Mouse (Mus musculus): ENCODE measurements around the gene 5730596B20Rik.

5730596B20Rik gene

DNA sequence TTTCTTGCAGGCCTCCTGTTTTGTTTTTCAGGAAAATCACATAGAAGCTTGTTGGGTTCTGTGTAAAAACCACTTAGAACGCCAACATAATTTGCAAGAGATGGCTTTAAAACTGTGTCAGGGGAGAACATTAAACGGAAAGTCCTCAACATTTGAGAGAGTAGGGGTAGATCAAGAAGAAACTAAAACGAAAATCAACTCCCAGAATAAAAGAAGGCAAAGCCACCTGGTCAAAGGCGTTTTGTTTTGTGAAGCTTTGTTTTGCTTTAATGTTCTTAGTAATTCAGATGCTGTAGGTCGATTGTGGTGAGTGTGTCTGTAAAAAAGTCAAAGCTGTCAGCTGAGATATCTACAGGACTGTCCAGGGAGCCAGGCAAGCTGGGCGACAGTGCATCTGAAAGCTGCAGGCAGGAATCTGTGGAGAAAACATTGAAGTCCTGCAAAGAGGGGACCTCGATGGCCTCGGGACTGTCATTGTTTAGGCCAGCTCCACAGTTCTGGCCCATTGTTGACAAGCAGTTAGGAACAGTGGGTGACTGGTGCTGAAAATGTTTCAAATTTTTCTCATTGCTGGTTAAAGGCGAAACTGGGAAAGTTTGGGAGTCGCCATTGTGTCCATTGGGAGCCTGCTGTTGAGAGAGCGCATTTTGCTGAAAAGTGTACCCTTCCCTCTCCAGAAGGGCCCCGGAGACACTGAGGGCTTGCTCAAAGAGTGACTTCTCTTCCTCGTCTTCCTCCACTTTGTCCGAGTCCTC, 14.5 kb upstream of the 5730596B20Rik start:
- DNase-seq (ENCODE audit: low spot score) = no peak

GRCm38 (mm10) chr6:52163366-52164031, 13.8 kb upstream of the 5730596B20Rik start:
- no peak for DNase-seq (ENCODE audit: low spot score)

DNA sequence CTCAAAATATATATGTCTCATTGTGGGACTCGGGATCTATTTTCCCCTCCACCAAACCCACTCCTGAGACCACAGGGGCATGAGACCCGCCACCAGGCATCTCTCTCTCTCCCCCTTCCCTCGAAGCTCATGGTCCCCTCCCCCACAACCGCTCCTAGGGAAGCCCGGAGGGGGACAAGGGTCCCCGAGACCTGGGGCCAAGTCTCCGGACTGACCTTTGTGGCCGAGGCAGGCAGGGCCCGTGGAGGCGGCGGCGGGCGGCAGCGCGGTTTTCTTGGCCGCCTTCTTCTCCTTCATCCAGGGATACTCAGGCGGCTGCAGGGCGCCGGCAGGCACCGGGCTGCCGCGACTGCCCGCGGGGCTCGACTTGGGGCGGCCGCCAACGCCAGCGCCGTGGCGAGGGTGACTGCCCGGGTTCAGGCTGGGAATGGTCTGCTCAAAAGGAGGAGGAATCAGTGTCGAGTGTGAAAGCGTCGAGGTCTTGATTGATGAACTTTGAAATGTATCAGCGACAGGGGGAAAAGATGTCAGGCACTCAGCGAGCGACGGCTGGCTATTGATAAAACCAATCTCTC, 13.2 kb upstream of the 5730596B20Rik start:
- DNase-seq (ENCODE audit: low spot score) = no peak

DNA sequence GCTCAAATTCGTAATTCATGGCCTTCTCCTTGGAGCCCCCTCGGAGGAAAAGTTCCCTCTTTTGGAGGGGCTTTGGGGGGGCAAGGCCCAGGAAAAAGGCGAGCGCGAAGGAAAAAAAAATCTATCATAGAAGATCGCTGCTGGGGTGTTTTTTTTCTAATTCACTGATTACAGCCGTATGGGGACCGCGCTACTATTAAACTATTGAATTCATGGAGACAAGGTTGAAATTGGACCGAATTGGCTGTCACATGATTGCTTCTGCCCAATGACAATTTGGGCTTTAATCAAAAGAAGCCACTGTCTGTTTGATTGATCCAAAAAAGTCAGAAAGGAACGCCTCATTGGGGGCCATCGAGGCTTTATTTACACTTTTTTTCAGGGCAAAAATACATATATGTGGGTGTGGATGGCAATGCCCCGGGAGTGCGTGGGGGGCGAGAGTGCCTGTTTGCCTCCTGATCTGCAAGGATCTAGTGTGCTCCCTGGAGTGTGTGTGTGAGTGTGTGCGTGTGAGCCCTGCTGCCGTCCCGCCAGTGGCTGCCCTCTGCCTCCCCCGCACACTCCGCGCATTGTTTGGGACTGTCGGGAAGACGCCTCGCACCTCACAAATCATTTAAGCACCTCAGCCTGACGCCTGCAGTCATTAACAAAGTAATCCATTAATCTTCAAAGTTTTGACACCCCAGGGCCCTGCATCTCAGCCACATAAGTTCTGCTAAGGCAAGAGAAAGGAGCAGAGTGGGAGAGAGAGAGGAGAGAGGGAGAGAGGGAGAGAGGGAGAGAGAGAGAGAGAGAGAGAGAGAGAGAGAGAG, 12.5 kb upstream of the 5730596B20Rik start, which contains the start of gene Hoxa2:
TSS of gene Hoxa2 (minus strand) at position 206 of the 815 bp plus-strand sequence.
- DNase-seq (ENCODE audit: low spot score) = no peak

- no peak for DNase-seq (ENCODE audit: low spot score)
These were observed 11.6 kb upstream of the 5730596B20Rik start for GRCm38 (mm10) chr6:52165441-52166370.

DNA sequence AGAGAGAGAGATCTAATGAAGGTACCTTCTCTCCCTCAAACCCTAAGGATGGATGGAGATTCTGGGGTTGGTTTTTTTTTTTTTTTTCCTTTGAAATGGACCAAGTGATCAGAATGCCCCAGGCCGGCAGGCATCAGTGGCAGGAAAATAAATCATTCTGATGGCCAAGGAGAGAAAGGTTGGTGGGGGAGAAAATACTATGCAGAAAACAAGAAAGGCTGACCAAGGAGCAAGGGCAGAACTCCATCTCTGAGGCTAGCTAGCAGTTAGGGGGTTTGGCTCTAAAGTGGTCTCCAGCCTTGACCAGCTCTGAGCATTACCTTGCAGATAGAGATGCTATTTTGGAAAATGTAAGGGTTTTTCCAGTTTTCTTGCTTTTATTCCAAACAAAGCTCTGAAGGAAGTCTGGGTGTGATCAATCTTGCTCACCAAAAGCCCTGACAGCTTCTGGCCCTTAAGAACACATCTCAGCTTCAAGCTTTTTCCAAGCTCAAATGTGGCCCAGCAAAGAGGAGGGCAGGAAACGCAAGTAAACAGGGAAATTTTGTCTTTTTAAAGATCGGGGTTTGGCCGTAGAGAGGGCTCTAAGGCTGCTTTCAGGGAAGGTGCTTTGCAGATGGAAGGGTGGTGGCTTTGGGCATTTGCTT, 10.7 kb upstream of the 5730596B20Rik start:
- no peak for DNase-seq (ENCODE audit: low spot score)

DNA sequence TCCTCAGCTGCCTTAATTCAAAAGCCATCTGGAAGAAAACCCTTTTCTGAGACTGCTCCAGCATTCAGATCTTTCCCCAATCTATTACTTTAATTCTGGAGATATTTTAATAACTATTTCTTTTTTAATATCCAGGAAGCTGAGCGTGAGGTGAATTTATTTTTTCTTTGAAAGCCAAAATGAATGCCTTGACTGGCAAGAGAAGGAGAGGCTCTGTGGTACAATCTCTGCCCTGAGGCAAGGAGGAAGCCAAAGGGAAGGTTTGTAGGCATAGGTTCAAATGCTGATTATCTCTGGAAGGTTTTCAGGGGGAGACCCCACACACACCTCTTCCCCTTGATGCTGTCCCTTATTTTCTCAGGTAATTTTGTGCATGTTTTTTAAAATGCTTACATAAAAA, 10.1 kb upstream of the 5730596B20Rik start:
- no peak for DNase-seq (ENCODE audit: low spot score)

DNA sequence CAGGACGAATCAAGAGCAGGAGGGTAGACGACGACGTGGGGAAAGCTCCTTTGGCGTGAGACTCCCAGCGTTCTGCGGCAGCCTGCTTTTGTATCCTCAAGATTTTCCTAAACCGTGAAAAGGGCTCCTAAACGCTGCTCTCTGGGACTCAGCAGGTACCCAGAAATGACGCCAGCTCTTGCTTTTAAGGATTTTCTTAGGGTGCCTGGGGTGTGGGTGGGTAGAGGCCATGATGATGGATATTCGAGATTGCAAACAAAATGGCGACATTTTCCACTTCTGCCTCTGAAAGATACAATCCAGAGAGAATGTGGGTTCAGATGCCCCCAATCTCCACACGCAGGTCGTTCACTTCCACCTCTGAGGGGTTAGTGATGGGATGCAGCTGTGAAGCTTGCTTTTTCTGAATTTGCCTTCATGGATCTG, 9.5 kb upstream of the 5730596B20Rik start:
- no peak for DNase-seq (ENCODE audit: low spot score)

DNA sequence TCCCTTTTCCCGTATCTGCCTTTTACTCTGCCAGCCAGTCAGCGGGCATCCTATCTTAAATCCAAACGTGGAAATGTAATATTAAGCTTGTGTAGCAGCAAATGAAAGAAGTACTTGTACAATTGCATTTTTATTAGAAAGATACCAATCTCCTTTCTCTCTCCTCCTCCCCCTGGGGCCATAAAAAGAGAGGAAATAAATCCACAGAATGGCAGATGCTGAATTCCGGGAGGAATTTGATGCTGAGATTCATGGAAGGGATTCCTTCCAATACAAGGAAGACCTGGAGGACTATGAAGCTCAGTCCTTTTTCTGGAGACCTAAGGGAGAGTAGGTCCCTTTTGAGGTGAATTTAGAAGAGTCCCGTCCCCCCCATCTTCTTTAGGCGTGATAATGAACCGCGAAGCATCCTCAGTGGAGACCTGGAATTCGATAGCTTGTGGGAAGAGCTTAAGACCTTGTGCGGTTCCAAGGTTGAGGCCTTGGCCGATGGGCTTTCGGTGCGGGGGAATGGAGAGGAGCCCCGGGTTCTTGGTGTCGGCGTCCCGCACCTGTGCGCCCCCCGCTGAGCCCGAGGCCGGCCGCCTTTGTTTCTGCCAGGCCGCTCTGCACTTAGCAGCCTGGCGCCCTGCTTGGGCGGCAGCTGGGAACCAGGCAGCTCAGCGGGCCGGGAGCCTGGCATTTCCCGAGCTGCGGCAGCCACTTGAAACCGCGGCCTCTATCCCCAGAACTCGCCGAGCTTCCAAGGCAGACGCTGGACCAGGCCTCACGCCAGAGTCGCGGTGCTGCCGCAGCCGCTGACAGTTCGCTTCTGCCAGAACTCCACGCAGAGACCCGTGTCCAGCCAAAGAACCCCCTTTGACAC, 8.9 kb upstream of the 5730596B20Rik start:
- no peak for DNase-seq (ENCODE audit: low spot score)

DNA sequence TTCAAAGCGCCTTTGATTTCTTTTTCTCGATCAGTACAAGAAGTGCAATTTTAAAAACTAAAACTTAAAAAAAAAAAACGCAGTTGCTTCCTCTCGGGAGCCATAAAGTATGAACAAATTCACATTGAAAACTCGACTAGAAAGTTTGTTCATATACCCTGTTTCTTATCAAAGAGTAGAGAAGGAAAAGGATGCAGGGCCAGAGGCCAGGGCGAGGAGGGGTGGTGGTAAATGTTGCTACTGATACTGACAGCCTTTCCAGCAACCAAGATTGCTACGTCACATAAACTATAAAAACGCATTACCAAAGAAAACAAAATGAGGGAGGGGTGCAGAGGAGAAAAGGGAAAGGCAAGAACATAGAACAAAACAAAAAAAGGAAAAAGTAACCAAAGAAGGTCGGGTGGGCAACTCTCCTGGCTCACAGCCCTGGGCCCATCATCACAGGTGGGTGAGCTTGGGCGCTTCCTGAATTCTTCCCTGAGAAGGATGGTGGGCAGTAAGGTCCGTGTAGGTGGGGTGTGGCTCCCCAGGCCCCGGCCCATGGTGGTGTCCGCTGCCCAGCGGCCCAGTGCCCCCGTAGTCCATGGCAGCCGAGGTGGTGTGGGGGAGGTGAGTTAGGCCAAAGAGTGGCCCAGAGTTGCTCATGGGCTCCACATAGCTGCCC, 7.7 kb upstream of the 5730596B20Rik start:
- DNase-seq (ENCODE audit: low spot score) = no peak

- no peak for DNase-seq (ENCODE audit: low spot score)
These were observed 7.0 kb upstream of the 5730596B20Rik start for GRCm38 (mm10) chr6:52170166-52170897.

DNA sequence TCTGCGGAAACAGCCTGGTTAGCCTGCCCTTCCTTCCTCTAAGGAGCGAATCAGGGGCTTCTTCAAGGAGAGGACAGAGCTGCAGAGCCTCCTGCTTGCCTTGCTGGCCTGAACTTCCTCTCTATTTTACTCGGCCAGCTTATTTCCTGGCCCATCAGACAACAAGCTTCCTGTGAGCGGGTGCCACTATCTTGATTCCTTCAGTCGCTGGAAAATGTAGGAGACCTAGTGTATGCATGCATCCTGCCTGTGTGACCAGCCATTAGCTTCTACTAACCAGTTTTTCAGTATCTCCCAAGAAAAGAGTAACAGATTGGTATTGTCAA, 6.4 kb upstream of the 5730596B20Rik start:
- no peak for DNase-seq (ENCODE audit: low spot score)

- DNase-seq (ENCODE audit: low spot score) = no peak
These were observed 6.0 kb upstream of the 5730596B20Rik start for GRCm38 (mm10) chr6:52171331-52171730.

DNA sequence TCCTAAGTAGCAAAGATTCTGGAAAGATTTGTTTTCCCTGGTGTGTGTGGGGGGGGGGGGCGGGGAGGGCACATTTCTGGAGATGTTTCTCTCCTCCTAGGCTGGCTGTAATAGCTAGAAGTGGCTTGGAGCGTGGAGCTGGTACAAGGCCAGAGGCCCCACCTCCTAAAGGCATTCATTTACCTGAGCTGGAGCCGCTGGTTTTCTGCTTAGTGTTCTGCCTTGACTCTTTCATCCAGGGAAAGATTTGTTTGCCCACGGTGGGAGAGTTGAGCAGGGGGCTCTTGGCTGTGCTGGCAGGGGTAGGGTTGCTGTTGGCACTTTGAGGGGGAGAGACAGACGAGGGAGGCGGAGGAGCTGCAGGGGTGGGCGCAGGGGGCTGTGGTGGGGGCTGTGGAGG, 5.4 kb upstream of the 5730596B20Rik start:
- no peak for DNase-seq (ENCODE audit: low spot score)

DNA sequence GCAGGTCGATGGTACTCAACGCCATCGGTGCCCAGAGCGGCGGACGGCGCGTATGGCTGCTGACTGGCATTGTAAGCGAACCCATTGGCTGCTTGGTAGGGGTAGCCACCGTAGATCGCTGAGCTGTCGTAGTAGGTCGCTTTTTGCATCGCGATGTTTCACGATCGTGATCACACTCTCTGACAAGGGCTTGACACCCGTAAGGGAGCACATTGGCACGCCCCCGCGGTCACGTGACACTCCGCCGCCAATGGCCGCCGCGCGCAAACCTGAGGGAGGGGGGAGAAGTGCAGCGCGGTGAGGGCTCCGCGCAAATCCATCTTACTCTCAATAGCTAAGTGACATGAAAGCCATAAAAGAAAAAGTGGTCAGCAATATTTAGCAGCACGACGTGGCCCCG, 4.8 kb upstream of the 5730596B20Rik start:
- DNase-seq (ENCODE audit: low spot score) = peak; percentile 83

DNA sequence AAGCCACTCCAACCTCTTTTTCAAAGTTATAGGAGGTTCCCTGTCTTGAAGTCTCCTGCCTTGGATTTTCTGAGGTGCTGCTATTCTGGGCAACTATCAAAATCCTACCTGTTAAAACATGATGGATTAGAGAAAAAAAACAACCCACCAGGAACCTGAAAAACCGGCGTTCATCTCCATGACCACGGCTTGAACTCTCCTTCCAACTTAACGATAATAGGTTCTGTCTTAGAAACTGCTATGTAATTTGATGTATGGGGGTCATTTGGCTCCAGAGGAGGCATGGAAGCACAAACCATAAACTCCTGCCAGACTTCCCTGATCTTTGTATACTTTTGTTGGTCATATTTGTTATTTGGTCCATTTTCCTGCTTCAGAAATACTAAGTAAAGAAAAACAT, 3.6 kb upstream of the 5730596B20Rik start:
- DNase-seq (ENCODE audit: low spot score) = no peak

DNA sequence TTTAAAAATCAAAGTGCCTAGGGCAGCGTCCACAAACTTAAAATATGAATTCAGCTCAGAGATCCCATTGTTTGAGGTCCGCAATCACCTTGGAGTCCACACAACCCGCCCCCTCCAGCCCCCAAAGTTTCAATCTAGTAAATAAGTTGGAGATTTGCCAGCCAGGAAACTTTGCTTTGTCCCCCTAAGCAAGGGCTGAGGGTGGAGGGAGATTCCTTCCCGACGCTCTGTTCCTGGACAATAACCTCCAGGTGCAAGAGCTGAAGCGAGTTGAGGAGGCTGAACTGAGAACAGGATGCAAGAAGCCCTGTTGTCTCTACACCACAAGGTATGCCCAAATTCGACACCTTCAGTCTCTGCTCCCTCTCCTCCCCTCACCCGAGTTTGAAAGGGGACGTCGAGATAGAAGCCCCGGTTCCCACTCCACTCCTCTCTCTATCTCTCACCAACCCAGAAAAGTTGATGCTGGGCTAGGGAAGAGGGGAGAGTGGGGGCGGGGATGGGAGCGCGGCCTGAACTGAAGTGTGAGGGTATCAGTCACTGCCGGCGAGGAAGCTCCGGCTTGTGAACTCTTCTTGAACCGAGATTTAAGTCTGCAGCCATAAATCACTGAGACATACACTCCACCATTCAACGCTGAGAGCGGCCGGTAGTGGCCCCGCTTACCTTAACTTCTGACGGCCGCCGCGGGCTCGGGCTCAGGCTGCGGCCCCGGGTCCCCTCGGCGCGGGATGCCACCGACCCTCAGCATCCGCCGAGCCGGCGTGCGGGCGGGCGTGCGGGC, 2.1 kb upstream of the 5730596B20Rik start:
- DNase-seq (ENCODE audit: low spot score) = no peak

DNA sequence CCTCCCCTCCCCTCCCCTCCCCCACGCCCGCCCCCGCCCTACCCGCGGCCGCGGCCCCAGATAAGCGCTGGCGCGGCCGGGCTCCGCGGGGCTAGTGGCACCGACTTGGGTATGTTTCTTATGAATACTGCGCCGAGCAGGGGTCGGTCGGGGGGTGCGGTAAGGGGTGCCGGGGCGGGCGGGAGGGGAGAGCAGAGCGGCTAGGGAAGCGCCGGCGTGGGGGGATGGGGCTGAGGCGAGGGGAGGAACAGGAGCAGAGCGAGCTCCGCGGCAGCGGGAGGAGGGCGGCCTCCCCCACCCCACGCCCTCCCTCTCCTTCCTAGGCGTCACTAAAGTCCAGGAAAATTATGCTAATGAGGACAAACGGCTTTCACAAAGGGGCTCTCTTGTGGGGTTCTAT, 1.4 kb upstream of the 5730596B20Rik start:
- no peak for DNase-seq (ENCODE audit: low spot score)

Measured in testis, postnatal 14 days (tissue).